Mouse (Mus musculus) brain, embryonic 14.5 days (tissue): ENCODE measurements around the gene Cdkn1b. TPM values are rescaled to one million over a fixed set of nuclear protein-coding genes. Genes with fewer than 3 reads are reported as not detected.

Source experiments
- DNase-seq: peaks from one replicate; pipeline ENCODE4 v3.0.0-alpha.2; 2011; ENCODE audit warnings: low read depth
- CTCF ChIP-seq: fragments of 200-500 bp; IDR thresholded peaks from 2 replicates; pipeline ENCODE4 v1.5.1; 2012; ENCODE audit warnings: inconsistent platforms, mild to moderate bottlenecking, moderate library complexity, borderline replicate concordance; ENCODE audit not compliant: insufficient read depth, insufficient read length; ENCODE audit errors: extremely low read depth
- POLR2A ChIP-seq: fragments of 200-500 bp; IDR thresholded peaks from 2 replicates; pipeline ENCODE4 v1.6.1; 2012; ENCODE audit warnings: mild to moderate bottlenecking, inconsistent platforms, borderline replicate concordance; ENCODE audit not compliant: poor library complexity, insufficient read depth, insufficient read length, severe bottlenecking; ENCODE audit errors: extremely low read depth
- polyA plus RNA-seq: library from polyadenylated mRNA; depleted of rRNA; stranded (reverse); fragments of >200 nt; gene quantifications from 2 replicates; pipeline ENCODE4 v1.2.3, GENCODE M21; 2012

The Cdkn1b gene
- polyA plus RNA-seq, 1 experiment, result 45.8 TPM

DNA sequence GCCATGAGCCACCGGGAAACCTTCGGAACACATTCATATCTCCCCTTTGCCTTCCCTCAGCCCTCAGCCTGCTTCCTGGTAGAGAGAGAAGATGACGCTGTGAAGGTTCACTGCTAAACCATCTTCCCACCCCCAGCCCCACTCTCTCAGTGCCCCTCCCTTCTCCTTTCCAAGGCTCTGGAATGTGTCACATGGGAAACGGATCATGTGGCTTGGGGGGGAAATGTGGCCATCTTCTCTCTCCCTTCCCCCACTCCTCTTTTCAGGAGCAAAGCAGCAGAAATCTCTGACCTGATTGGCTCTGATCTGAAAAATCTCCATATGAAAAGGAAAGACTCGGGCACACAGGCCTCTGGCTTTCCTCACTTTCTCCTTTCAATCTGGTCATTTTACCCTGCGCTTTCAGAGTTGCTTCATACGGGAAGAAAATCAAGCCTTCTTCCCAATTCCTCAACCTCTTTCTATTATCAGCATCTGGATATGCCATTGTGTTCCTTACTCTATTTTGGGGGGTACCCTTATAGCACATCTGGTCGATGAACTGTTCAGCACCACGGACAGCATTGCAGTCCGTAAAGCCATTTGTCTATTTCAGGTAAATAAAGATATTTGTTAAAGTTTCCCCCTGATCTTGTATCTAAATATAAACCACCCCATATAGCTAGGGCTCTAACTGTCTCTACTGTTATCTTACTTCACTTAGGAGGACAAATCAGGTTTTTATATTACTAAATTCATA lies 32.3 kb upstream of the Cdkn1b start:
- peak; percentile 66; the same call in 1 of the 2 replicates for TF ChIP-seq POLR2A
- no peak for TF ChIP-seq CTCF
- peak; percentile 99 for DNase-seq

DNA sequence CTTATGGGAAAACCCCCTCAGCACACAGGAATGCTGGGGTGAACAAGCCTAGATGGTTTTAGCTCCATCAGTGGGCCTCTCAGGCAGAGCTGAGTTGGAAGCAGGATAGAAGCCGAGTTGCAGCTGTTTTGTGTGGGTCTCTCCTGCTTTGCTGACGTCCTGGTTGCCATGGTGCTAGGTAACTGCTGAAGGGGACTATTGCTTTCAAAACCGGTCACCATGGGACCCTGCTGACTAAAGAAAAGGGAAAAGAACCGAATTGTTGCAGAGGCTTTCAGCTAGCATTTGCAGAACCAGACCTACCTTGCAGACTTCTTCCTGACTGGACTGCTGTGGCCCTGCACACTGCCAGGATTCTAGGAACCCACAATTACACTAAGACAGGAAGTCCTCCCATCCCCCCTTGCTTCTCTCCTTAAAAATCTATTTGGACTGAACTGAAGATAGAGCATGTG lies 31.6 kb upstream of the Cdkn1b start:
- peak; percentile 92 for DNase-seq
- 0 out of 2 replicates have a peak, but pooled peaks have one; percentile 14 for TF ChIP-seq POLR2A
- TF ChIP-seq CTCF, result no peak

DNA sequence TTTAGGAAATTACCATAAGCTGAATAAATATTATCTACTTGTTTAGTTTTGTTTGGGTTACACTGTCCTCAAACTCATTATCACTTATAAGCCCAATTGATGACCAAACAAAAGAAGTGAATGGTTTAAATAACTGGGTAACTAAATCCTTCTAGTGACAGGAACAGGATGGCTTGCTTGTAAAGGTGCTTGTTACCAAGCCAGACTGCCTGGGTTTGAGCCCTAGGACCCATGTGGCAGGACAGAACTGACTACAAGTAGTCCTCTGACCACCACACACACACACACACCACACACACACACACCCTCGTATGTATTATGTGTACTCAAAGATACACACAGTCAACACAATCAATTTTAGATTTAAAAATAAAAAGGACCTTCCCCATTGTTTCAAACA lies 30.4 kb upstream of the Cdkn1b start:
- no peak for DNase-seq
- TF ChIP-seq POLR2A, result no peak
- TF ChIP-seq CTCF, result no peak

DNA sequence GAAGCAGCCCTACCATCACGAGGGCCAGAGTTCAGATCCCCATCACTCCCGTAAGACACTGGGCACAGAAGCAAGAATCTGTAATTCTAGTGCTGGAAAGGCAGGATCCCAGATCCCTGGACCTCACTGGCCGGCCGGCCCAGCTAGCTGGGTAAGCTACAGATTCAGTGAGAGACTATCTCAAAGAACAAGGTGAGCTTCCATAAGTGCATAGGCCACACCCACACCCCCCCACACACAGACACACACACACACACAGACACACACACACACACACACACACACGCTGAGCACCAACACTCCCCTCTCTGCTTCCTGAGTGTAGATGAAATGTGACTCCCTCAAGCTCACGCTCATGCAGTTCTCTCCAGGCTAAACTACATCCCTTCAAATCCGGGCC lies 29.8 kb upstream of the Cdkn1b start:
- DNase-seq, result no peak
- no peak for TF ChIP-seq CTCF
- TF ChIP-seq POLR2A, result no peak

DNA sequence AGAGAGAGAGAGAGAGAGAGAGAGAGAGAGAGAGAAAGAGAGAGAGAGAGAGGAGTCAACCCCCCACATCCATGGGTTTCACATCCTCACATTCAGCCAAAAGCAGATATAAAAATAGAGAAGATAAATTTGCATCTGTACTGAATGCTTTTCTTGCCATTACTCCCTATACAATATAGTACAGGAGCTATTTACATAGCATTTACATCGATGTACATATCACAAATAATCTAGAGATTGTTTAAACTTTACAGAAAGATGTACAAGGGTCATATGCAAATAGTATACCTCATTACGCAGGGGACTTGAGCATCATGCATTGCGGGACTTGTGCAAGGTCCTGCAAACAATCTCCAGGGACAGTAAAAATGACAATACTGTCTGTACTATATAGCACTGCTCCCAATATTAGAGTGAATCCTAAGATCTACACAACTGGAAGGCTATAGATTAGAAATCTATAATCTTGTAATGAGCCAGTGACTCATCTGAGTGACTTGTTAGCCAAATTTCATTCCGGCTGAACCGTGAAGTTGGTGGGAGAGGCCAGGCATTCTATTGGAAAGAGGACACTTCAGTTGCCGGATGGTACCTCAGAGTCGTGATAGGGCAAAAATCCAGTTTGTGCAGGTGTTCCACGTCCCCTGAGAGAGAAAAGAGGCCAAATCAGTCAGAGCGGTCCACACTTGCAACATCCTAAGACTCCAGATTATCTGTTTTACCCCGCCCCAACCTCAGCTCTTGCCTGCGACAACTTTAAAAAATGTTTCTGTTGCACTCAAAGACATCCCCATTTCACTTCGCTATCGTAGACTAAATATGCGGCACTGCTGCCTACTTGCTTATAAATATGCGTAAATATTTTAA lies 23.4 kb upstream of the Cdkn1b start:
- TF ChIP-seq CTCF, result no peak
- TF ChIP-seq POLR2A, result no peak
- no peak for DNase-seq

DNA sequence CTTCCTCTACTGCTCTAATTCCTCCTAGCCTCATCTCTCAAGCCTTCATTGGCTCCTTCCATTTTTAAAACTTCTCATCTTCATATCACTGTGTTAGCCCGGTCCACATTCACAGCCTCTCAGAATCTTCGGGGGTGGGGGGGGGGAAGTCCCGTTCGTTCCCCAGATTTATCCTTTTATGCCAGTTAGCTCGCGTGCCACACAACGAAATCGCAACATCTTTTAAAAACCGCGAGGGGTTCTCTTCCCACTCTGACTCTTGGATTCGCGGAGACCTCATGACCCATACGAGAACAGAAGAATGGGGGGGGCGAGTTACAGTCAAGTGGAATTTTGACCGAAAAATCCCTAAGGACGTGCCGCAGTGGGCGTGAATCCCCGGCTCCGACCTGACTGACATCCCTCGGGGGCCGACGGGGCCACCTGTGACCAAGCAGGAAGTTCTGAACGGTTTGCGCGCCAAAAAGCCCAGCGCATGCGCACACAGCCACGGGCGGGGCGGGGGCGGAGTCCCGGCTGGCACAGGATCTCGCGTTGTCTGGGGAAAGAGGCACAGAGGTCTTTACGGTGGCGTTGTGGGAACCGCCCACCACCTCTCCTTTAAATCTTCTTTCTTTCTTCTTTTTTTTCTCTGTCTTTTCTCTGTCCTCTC lies 22.6 kb upstream of the Cdkn1b start:
- DNase-seq, result peak; percentile 97
- TF ChIP-seq POLR2A (peak; percentile 78; the same call in 1 of the 2 replicates), CTCF (no peak)

DNA sequence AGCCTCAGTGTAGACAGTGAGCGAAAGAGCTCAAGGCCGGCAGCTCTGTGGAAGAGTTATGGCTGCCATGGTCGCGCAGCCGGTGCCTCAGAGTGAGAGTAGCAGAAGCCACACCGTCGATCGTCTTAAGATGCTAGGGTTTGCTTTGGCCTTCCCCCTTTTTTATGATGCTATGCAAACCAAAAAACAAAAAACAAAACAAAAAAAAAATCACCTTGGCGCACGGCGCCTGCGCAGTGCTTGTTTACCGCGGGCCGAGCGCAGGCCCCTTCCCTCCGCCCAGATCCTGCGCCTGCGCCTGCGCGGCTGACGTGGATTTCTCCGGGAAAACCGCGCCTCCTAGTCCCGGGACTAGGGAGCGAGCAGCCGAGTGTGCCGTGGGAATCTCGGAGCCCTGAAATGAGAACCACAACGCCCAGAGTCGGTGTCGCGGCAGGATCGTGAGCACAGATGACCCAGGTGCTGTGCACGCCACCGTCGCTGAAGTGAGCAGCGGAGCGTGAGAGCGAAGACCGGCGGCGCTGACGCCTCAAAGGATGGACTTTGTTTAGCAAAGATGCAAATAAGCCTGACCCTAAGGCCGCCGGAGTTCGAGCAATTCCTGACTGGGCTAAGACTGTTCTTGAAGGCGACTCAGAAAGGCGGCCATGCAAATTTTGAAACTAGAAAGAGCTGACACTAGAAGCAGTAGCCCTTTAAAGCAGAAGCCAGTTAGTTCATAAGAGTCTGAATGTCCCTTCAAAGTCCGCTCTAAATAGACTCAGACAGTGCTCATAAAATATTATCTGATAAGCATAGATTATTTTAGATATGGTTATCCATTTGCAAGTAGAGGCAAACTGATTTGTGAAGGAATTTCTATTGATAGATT lies 21.9 kb upstream of the Cdkn1b start, which contains the start of gene Gpr19:
Gene Gpr19, minus strand, starts transcription at position 484 of the 871 bp plus-strand sequence.
- TF ChIP-seq CTCF (peak; percentile 11; the same call in 1 of the 2 replicates), POLR2A (peak; percentile 35; the same call in 1 of the 2 replicates)
- peak; percentile 98 for DNase-seq

DNA sequence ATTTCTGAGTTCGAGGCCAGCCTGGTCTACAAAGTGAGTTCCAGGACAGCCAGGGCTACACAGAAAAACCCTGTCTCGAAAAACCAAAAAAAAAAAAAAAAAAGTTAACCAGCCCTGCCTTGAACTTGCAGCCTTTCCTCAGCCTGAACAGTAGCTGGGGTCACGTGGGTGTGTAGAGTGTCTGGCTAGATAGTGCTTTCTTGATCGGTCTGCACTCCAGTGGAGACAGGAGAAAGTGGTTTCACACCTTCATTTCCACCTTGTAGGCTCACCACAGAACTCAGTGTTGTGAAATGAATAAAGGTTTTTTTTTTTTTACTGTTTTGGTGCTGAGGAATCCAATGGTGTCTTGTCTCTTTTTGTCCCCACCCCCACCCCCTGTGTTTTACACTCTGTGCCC lies 16.8 kb upstream of the Cdkn1b start:
- TF ChIP-seq POLR2A (no peak), CTCF (no peak)
- no peak for DNase-seq

DNA sequence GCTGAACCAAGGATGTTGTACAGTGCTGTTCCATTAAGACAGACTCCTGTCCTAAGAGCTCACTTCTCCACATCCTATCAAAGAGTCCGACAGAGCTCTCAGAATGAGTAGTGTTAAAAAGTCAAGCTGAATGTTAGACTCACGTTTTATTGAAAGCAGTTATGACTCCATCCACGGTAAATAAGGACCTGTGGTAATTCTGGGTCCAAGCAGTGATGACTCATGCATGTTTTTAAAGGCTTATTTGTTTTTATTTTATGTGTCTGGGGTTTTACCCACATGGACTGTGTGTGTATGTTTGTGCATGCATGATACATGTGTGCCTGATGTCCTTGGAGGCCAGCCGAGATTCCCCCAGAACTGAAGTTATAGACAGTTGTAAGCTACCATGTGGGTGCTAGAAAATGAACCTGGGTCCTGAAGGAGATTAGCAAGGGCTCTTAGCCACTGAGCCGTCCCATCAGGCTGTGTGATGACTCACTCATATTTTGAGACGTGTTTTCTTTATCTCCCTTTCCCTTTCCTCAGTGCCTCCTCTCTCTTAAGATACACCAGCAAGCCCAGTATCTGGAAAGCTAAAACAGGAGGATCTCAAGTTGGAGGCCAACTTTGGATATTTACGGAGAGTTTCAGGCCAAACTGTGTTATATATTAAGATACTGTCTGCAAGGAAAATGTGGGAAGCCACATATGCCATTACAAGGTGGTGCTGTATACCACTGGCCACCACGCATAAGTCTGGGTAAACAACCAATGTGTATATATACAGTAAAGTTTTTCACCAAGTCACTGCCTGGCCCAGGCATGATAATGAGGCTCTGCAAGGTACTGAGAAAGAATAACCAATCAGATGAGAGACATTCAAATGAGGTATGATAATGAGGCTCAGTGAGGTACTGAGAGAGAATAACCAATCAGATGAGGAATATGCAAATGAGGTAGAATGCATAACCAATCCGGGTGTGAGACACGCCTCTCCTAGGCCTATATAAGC lies 16.0 kb upstream of the Cdkn1b start:
- DNase-seq, result no peak
- TF ChIP-seq CTCF (no peak), POLR2A (no peak)

DNA sequence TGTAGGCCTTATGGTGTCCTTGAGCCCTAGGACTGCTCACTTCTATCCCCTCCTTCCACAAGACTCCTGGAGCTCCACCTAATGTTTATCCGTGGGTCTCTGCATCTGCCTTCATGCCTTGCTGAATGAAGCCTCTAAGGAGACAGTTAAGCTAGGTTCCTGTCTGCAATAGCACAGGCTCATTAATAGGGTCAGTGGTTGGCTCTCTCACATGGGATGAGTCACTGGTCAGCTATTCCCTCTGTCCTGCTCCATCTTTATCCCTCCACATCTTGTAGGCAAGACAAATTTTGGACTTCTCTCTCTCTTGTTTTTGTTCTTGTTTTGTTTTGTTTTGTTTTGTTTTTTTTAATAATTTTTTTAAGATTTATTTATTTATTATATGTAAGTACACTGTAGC lies 14.4 kb upstream of the Cdkn1b start:
- TF ChIP-seq POLR2A (no peak), CTCF (no peak)
- no peak for DNase-seq

DNA sequence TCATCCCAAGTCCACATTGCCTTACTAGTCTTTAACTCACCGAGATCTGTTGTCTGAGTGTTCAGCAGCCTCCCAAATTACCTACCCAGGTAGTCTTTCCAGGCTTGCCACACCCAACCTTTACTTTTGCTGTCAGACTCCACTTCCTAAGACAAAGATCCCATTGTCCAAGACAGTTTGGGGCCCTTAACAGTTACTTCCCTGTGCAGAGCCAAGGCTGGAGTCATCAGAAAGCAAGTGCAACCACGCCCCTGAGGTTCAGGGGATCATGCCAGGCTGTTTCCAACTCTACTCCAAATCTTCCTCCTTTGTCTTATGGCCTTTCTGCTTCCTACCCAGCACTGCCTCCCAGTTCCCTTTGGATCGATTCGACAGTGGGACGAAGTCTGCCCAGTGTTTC lies 5.7 kb upstream of the Cdkn1b start:
- no peak for TF ChIP-seq POLR2A

More for the DNA sequence above, 5.7 kb upstream of the Cdkn1b start:
- no peak for DNase-seq
